Mouse (Mus musculus) mouse embryonic stem cell (cell line): ENCODE data around the gene D430041D05Rik.

ENCODE experiments used
- in situ Hi-C, 2 experiments: fragments of 300-500 bp; cut with MboI; formaldehyde crosslinking; loops; 1 replicate in 1 of 2; 3 replicates in 1 of 2; pipeline ENCODE4 v1.14.3; 2019 to 2020; ENCODE audit warnings: low sequenced_read_pairs in 2 of 2, low pct_unique_long_range_greater_than_20kb in 1 of 2, mixed read lengths in 1 of 2; ENCODE audit not compliant: unreplicated experiment in 1 of 2

D430041D05Rik gene

DNA sequence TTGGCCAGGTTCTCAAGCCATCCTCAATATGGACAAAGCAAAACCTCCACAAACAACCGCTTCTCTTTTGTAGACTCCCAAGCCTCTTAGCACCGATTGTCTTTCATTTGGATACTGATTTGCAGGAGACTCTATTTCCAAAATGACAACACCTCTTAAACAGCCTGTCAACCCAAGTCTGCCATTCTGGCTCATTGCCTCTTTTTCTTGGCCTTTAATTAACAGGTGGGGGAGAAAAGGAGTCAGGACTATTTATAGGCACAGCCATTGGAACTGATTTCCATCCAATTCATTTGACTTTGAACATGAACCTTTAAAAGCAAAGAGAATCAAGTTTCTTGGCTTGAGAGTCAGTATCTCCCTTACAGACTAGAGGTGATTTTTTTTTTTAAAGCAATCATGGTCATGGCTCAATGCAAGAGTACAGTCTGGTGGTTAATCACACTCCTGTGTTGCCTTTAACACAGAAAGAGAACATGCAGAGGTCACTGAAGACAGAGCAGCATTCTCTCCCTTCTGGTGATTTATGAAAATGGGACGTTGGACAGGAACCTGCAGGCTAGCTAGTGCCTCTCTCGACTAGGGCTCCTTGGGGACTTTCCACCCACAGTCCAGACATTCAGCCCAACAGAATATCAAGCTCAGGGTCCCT is 262.8 kb downstream of the D430041D05Rik start:
- in situ Hi-C loops = loop anchor here in 1 of 2 experiments (25.0 kb wide), 1 partner anchor 264 kb away; the partner anchor contains the start of gene D430041D05Rik

DNA sequence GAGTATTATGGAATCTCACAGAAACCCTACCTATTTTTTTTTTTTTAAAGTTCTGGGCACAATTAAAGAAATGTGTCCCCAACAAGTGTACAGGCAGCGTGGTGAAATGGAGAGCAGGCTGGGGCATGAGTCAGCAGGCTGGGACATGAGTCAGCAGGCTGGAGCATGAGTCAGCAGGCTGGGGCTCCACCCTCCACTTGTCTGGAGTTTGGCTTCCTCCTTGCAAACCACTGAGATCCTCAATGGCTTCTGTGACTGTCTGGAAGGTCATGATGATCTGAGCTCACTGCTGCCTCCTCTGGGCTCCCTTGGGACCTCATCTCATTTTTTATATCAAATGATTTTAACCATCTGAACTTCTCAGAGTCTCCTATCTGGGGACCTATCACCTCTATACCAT is 264.8 kb downstream of the D430041D05Rik start:
- in situ Hi-C loops = loop anchor here in 1 of 2 experiments (25.0 kb wide), 1 partner anchor 266 kb away; the partner anchor contains the start of gene D430041D05Rik

DNA sequence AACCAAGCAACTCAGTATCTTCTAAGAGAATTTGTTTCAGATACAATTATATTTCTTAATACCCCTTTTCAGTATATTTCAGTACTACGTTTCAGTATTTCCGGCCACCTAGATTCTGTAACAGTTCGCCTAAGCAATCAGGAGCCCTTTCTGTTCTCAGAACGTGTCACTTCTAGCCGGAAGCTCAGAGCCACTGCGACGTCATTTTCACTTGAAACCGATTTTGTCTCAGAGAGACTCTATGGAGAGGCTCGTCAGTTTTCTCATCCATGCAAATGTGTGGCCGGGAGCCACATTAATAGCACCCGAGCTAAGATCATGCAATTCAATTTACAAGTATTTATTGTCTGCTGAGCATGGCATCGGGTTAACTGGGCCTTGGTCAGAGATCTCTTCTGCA is 266.8 kb downstream of the D430041D05Rik start:
- in situ Hi-C loops = loop anchor here in 1 of 2 experiments (25.0 kb wide), 1 partner anchor 268 kb away; the partner anchor contains the start of gene D430041D05Rik

DNA sequence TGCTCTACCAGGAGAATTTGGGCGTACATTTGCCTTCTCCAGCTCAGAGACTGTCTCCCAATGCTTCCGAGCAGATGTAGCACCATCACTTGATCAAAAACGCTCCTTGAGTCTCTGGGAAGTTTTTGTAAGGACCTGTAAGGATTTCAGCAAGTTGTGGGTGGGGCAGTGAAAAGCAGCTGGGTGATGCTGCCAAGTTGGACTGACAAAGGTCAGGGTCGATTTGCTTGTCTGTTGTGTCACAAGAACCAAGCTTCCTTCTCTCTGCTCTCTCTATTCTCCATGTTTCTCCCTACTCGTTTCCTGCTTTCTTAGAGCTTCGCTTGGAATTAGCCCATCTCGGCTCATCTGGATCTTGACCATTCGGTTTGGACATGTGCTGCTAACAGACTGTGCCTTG is 268.7 kb downstream of the D430041D05Rik start:
- in situ Hi-C loops = loop anchor here in 1 of 2 experiments (25.0 kb wide), 1 partner anchor 270 kb away; the partner anchor contains the start of gene D430041D05Rik

DNA sequence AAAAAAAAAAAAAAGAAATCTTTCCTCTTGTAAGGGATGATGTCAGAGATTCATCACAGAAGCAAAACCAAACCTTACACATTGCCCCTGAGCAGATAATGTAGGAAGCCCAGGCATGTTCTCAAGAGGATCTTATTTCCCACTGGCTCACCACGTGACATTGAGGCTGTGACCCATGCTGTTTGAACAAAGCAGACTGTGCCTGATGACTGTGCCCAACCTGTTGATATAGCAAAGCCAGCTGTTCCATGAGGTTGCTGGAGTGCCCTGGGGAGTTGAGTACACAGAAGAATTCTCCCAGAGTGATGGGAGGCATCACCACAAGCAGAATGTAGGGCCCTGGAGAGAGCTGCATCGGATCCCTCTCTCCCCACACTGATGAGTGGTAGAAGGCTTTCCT is 274.9 kb downstream of the D430041D05Rik start:
- in situ Hi-C loops = loop anchor here (10.0 to 25.0 kb wide), 2 partner anchors 276 to 279 kb away; partner anchors contain the start of gene D430041D05Rik (in 2 of the 2)

DNA sequence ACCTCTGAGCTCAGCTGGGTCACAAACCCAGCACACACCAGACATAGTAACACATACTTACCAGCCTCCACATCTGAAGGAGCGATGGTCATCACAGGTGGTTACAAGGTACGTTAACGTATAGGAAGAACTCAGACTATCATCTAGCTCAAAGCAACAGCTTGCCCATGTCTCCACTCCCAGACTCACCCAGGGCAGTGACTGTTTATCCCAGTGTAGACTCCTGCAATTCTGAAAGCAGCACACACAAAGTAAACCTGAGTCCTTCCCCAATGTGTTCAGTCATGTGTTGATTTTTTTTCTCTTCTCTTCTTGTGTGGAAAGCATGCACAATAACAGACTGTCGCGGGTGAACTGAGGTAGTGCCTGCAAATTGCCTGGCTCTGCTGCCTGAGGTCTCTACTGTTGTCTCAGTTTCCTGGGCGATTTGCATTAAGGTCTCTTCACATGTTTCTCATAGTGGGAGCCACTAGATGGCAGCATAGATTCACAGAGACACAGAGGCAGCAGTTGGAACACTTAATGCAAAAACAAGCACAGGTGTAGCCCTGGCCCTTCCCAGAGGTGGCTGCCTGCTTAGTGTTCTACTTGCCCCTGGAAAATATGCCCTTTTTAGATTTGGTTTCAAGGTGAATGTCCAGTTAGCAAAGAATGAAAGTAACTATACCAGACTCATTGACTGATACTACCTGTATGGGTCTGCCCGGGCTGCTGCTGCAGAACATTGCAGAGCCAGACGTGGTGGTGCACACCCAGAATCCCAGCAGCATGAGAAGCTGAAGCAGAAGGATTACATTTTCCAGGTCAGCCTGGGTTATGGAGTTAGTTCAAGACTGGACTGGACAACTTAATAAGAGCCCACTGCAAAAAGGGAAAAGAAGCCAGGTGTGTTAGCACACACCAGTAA is 276.4 kb downstream of the D430041D05Rik start:
- in situ Hi-C loops = loop anchor here (10.0 to 25.0 kb wide), 2 partner anchors 278 to 280 kb away; partner anchors contain the start of gene D430041D05Rik (in 2 of the 2)

DNA sequence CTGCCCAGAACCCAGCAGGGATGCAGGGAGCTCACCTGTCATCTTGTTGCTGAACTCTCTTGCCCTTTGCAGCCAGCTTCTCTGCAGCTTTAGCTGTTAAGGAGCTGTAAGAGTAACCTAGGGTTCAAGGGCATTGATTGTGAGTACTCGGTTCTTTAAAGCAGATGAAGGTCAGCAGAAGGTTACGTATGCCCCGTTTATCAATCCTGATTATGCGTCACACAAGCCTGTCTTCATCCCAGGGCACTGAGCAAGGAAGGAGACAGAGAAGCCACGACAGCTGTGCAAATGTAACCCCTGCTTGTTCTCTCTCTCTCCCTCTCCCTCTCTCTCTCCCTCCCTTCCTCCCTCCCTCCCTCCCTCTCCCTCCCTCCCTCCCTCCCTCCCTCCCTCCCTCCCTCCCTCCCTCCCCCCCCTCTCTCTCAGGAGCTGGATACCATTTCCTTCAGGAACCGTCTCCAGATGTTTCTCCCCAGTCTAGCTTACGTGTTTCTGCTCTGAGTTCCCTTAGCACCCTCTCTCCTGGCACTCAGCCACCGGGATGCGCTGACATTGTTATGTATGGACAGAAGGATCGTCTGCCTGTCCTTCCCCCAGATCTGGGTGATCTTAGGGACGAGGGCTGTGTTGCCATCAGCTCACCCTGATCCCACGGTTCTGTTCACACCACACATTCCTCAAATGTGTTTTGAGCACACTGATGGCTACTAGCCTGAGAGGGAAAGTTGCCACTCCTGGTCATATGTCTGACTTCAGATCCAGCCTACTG is 277.6 kb downstream of the D430041D05Rik start:
- in situ Hi-C loops = loop anchor here (10.0 to 25.0 kb wide), 2 partner anchors 279 to 282 kb away; partner anchors contain the start of gene D430041D05Rik (in 2 of the 2)

DNA sequence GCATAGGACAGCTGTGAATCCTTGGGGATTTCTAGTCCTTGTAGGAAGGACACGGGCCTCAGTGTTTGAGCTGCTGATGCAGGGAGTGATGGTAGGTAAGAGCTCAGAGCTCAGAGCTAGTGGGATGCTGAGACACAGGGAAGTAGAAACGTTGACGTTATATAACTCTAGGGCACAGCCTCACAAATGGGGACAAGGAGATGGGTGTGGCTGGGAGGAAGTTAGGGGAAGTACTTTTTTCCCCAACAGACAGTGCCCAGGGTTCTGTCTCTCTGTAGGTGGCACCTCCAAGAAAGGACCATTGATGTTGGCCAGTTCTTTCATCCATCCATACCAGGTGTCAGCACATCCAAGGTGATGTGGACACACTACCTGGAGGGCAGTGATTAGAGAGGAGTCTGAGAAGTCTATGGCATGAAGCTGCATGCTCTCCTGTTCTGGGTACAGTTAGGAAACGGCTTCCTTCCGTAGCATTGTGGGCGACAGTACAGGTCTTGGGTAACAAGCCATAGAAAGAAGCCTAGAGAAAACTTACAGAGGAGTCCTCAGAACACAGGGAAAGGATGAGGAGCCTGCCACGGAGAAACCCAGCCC is 278.4 kb downstream of the D430041D05Rik start:
- in situ Hi-C loops = loop anchor here (10.0 to 25.0 kb wide), 2 partner anchors 280 to 282 kb away; partner anchors contain the start of gene D430041D05Rik (in 2 of the 2)

DNA sequence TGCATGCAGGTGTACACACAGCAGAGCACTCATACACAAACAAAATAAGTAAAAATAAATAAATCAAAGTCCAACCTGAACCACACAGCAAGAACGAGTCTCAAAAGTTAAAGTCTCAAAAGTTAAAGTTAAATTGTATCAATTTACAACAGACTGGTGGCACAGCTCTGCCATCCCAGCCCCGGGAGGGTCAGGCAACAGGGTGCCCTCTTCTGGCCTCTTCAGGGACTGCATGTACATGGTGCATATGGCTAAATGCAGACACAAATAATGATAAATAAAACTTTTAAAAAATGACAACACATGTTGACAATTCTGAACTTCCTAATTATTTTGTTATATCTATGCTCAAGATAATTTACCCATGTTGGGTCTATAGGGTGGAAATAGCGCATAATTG is 279.8 kb downstream of the D430041D05Rik start:
- in situ Hi-C loops = loop anchor here (10.0 to 25.0 kb wide), 2 partner anchors 281 to 284 kb away; partner anchors contain the start of gene D430041D05Rik (in 2 of the 2)

DNA sequence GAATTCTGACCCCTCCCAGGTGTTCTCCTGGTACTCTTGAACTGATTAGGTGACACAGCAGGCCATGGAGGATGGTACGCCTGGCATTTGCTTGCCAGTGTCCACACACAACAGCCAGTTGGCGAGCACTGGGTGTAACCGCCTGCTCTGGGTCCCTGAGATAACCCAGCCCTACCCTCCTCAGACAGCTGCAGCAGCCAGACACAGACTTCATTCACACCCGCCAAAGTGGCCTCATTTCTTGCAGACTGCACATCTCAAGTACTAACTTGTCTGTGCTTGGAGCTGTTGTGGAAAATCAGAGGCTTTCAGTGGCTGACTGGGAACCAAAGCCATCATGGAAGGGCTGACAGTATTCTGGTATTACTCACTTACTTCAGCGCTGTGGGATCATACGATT is 280.6 kb downstream of the D430041D05Rik start:
- in situ Hi-C loops = loop anchor here (10.0 to 25.0 kb wide), 2 partner anchors 282 to 285 kb away; partner anchors contain the start of gene D430041D05Rik (in 2 of the 2)

DNA sequence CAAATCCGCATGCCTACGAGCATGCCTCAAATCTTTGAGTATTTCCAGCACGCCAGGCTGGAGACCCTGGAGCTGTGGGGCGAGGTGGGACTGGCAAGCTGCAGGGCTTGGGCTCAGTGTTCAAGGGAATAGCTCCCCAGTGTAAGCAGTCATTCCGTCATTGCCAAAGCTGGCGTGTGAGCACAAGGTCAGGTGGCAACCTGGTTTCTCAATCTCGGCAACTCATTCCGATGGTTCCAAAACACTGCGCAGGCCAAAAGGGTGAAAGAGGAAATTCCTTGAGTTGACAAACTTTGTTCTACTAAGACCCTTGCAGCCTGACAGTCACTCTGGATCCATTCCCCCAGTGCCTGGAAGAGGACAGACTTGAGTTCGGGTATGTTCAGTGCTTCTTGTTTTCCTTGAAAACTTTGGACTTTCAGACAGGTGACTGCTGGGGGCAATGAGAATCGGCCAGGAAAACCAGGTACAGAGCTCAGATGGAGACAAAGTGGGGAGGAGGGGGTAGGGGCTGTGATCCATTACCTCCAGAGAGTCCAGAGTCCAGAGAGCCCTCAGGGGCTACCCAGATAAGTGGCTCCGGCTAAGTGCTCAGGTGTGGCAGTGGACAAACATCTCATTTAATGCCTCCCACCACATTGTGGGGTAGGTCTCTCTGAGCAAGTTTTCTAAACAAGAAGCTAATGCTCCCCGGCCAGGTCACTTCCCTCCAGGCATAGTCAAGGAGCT is 281.8 kb downstream of the D430041D05Rik start:
- in situ Hi-C loops = loop anchor here (10.0 to 25.0 kb wide), 2 partner anchors 94 to 283 kb away; partner anchors contain the start of gene D430041D05Rik (in 1 of the 2)

DNA sequence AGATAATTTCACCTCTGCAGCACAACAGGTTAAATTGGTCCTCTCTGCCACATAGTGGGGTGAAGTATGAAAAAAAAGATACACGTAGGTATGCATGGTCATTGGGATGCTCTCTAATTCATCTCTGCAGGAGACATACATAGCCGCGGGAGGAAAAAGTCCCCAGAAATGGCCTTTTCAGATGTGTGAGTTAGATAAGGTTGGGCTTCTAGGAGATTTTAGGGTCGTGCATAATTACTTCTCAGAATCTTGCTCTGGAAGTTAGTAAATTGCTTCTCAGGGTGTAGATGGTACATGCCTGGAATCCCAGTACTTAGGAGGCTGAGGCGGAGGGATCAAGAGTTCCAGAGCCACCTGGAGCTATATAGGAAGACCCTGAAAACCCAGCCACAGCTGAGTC is 286.7 kb downstream of the D430041D05Rik start:
- in situ Hi-C loops = loop anchor here in 1 of 2 experiments (10.0 kb wide), 1 partner anchor 89 kb away; no protein-coding TSS in a partner anchor

DNA sequence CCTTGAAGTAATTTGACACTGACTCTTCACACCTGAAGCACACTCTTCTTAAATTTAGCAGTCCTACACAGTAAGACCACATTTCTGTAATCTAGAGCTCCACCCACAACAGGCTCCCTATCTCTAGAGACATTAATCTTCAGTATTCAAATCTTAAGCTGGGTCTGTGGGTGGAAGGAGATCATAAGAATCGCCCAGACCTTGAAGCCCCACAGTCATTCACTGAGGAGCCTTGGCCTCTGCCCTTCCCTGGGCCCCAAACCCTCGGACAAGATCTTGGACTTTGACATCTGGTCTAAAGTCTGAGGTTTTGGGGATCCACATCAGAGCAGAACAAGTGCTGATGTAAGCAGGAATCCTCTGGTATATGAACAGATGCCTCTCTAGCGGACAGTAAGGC is 287.3 kb downstream of the D430041D05Rik start:
- in situ Hi-C loops = loop anchor here in 1 of 2 experiments (10.0 kb wide), 1 partner anchor 89 kb away; no protein-coding TSS in a partner anchor

DNA sequence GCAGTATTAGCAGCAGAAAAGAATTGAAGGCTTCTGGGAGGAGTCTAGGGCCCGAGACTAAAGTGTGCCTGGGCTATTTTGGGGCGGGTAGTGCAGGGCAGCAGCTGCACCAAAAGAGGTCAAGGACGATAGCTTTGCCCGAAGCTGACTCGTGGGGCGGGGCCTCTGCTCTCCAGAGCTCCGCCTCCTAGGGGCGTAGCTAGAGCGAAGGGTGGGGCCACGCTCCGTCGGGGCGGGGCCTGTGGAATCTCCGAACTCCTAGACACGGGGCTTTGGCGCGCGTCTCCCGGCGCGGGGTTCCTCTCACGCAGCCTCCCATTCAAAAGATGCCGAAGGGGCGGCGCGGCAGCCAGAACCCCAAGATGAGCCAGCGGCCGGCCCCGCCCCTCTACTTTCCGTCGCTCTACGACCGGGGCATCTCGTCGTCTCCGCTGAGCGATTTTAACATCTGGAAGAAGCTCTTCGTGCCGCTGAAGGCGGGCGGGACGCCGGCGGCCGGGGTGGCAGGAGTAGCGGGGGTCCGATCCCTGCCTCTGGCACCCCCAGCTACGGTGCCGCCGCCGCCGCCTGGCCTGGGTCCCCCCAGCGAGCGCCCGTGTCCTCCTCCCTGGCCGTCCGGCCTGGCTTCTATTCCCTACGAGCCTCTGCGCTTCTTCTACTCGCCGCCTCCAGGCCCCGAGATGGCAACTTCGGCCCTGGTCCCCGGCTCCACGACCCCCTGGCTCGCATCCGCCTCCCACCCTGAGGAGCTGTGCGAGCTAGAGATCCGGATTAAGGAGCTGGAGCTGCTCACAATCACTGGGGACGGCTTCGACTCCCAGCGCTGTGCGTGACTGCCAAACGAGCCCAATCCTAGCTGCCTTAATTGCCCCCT is 288.1 kb downstream of the D430041D05Rik start, which contains the start of gene A930018P22Rik:
TSS of gene A930018P22Rik (plus strand) at position 265 of the 874 bp plus-strand sequence.
- in situ Hi-C loops = loop anchor here in 1 of 2 experiments (10.0 kb wide), 1 partner anchor 88 kb away; no protein-coding TSS in a partner anchor

DNA sequence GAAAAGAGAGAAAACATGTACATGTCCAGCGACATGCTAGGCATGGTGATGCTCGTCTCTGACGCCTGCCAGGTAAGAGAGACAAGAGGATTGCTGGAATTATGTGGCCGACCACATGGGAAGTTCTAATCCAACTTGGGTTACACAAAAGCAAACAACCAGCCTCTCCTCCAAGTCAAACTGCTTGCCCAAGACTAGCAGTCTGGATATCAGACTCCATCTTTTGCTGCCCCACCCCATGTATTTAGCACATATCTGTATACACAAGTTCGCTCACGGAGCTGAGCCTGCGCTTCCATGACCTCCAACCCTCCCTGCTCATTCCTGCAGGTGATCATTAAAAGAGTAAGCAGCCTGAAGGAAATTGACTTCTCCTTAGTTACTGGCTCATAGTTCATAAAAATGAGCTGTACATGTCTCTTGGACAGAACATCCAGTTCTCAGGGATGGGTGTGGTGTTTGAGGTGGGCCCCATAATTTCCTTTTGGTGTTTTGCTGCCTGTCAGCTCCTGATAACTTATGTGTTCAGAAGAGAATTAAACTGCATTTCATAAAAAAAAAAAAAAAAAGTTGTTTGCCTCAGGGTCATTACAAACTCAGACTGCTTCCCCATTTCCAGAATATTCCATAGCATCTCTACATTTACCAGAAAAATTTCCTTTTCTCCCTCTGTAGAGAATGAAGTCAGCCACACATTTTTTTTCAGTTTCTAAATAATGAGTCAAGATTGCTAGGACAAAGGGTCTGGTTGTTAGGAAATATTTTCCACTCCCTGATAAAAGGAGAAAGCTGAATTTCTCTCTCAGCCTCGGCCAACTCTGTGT is 288.9 kb downstream of the D430041D05Rik start:
- in situ Hi-C loops = loop anchor here in 1 of 2 experiments (10.0 kb wide), 1 partner anchor 87 kb away; no protein-coding TSS in a partner anchor
